Mouse (Mus musculus): ENCODE results near the gene E130114P18Rik. TPM values are rescaled to one million over a fixed set of nuclear protein-coding genes. Genes with fewer than 3 reads are reported as not detected.

E130114P18Rik gene
- polyA plus RNA-seq, 1 experiment from 2014 or later = 0.08 TPM

DNA sequence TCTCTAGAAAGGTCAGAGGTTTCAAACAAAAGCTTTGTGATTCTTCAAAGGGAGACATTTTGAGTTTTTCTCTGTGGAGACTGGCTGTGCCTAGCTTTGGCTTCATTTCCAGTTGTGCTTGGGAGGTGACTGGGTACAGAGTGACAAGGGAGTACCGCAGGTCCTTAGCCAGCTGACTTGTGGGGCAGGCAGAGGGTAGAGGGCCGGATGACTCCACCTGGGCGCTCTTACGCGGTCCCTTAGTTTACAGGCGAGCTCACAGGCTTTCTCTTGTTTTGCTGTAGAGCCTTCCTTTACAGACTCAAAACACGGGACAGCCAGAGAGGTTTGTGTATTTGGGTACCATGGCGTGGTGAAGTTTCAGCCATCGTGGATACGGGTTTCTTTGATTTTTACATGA is 16.1 kb upstream of the E130114P18Rik start:
- H3K4me1 ChIP-seq (ENCODE audit: control insufficient read depth, low read depth, low read length) = no peaks in the 10 kb centered on the region
- H3K4me2 ChIP-seq (ENCODE audit: low read depth, low read length) = no peak overlapping the region
- no peaks in the 10 kb centered on the region; the same call in 1 of the 2 replicates for H3K36me3 ChIP-seq (ENCODE audit: control insufficient read depth, insufficient read depth)
- no peaks in the 10 kb centered on the region for H3K9me3 ChIP-seq (replicated peaks; ENCODE audit: control insufficient read depth, low read length)
- no peak overlapping the region for H3K4me3 ChIP-seq (ENCODE audit: low read depth, low read length)
- no peak for ATAC-seq (ENCODE audit: low read depth)
- H3K9ac ChIP-seq (ENCODE audit: low read depth, low read length) = no peak overlapping the region
- H3K27ac ChIP-seq (ENCODE audit: low read length) = no peak overlapping the region
- no peaks in the 10 kb centered on the region for H3K27me3 ChIP-seq (ENCODE audit: control insufficient read depth, insufficient read depth, low read depth, low read length)
- WGBS (ENCODE audit: insufficient replicate concordance) = 84% methylated on average over 10 of the region's 10 CpGs

DNA sequence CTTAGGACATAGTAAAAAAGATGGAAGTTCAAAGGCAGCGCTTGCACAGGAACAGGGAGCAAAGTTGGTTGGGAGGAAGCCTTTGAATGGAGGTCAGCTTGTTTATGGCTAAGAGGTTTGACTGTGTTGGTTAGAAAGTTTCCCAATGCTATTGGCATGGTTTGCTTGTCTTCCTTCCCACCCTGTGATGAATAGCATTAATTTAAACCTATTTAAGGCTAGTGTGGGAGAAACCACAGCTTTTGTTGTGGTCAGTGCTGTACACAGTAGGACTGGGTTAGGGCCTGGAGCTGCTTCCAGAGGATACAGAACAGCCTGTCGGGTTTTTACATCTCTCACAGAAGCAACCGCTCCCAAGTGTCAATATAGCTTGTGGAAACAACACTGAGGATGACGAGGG is 10.7 kb upstream of the E130114P18Rik start:
- H3K36me3 ChIP-seq (ENCODE audit: control insufficient read depth, insufficient read depth) = peaks cover under 1% of the 10 kb centered on the region; the same call in 1 of the 2 replicates
- no peak for ATAC-seq (ENCODE audit: low read depth)
- H3K9ac ChIP-seq (ENCODE audit: low read depth, low read length) = no peak overlapping the region
- no peak overlapping the region for H3K4me2 ChIP-seq (ENCODE audit: low read depth, low read length)
- H3K9me3 ChIP-seq (replicated peaks; ENCODE audit: control insufficient read depth, low read length) = no peaks in the 10 kb centered on the region
- no peak overlapping the region for H3K27ac ChIP-seq (ENCODE audit: low read length)
- no peaks in the 10 kb centered on the region for H3K4me1 ChIP-seq (ENCODE audit: control insufficient read depth, low read depth, low read length)
- no peaks in the 10 kb centered on the region; the same call in 1 of the 2 replicates for H3K27me3 ChIP-seq (ENCODE audit: control insufficient read depth, insufficient read depth, low read depth, low read length)
- 46% methylated on average over 4 of the region's 4 CpGs for WGBS (ENCODE audit: insufficient replicate concordance)
- no peak overlapping the region for H3K4me3 ChIP-seq (ENCODE audit: low read depth, low read length)

DNA sequence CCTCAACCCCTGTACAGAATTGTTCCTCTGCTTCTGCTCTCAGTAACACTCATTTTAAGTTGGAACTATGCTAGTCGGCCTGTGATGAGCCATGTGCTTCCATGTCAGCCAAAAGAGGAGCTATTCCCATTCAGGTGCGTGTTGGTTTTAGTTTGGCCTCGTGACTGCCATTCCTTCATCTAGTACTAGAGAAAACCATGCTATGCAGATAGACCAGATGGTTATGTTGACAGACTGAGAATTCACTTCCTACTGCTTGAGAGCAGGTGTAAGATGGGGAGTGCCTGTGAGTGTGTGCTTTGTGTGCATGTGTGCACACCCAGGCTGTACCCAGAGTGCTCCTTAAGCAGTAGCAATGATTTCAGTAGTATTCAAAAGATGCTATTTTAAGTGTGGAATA is 9.6 kb upstream of the E130114P18Rik start:
- no peak overlapping the region for H3K9ac ChIP-seq (ENCODE audit: low read depth, low read length)
- no peak overlapping the region for H3K27ac ChIP-seq (ENCODE audit: low read length)
- H3K36me3 ChIP-seq (ENCODE audit: control insufficient read depth, insufficient read depth) = peaks cover 5% of the 10 kb centered on the region
- H3K9me3 ChIP-seq (replicated peaks; ENCODE audit: control insufficient read depth, low read length) = no peaks in the 10 kb centered on the region
- WGBS (ENCODE audit: insufficient replicate concordance) = 62% methylated on average over 3 of the region's 3 CpGs
- no peak for ATAC-seq (ENCODE audit: low read depth)
- H3K27me3 ChIP-seq (ENCODE audit: control insufficient read depth, insufficient read depth, low read depth, low read length) = no peaks in the 10 kb centered on the region; the same call in 1 of the 2 replicates
- no peak overlapping the region for H3K4me3 ChIP-seq (ENCODE audit: low read depth, low read length)
- H3K4me1 ChIP-seq (ENCODE audit: control insufficient read depth, low read depth, low read length) = no peaks in the 10 kb centered on the region
- H3K4me2 ChIP-seq (ENCODE audit: low read depth, low read length) = no peak overlapping the region

DNA sequence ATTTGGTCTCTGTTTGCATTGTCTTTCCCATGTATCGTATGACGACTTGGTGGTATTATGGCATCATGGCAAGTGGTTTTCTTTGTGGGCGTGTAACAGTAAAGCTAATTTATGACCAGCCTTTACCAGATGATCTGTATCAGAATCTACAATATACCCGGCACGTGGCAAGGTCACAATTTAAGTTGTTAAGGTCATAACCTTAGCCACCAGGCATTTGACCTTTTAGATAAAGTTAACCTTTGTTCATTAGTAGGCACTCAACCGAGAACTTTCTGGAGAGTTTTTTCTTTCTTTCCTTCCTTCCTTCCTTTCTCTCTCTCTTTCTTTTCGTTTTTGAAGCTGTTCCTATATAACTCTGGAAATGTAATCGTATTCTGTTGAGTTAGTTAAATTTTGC is 8.7 kb upstream of the E130114P18Rik start:
- H3K9ac ChIP-seq (ENCODE audit: low read depth, low read length) = no peak overlapping the region
- no peak overlapping the region for H3K27ac ChIP-seq (ENCODE audit: low read length)
- H3K4me3 ChIP-seq (ENCODE audit: low read depth, low read length) = no peak overlapping the region
- no peaks in the 10 kb centered on the region for H3K4me1 ChIP-seq (ENCODE audit: control insufficient read depth, low read depth, low read length)
- H3K36me3 ChIP-seq (ENCODE audit: control insufficient read depth, insufficient read depth) = peaks cover 5% of the 10 kb centered on the region
- no peak overlapping the region for H3K4me2 ChIP-seq (ENCODE audit: low read depth, low read length)
- H3K9me3 ChIP-seq (replicated peaks; ENCODE audit: control insufficient read depth, low read length) = no peaks in the 10 kb centered on the region
- no peak for ATAC-seq (ENCODE audit: low read depth)
- H3K27me3 ChIP-seq (ENCODE audit: control insufficient read depth, insufficient read depth, low read depth, low read length) = no peaks in the 10 kb centered on the region; the same call in 1 of the 2 replicates
- 46% methylated on average over 8 of the region's 8 CpGs for WGBS (ENCODE audit: insufficient replicate concordance)

DNA sequence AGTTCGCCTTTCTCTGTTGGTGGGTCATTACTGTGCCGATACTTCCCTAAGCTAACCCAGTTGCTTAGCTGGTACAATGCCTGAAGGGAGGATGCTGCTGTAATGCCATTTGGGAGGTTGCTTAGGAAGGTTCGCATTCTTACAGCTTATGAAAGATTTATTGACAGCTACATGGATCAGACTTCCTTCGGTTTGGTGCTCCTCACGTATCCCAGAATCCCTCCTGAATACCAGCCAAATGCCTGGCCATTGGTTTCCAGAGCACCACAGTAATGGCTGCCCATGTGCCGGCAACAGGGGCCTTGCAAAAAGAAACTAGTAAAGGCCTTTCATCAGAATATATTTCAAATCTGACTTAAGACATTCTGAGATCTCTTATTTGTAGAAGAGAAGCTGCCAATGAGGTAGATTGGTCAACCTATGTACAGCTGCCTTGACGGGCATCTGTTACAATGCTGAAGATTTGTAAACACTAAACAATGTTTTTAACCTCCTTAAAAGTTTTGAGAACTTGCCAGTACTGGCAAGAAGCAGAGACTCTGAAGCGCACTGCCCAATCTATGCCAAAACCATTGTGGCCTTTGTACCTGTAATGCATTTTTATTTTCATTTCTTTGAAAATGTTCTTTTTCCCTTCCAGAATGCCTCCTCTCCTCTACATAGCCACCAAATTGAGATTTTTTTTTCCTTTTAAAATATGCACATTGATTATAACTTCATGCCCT is 7.8 kb upstream of the E130114P18Rik start:
- Histone ChIP-seq H3K27me3 (ENCODE audit: control insufficient read depth, insufficient read depth, low read depth, low read length) (peaks cover 1% of the 10 kb centered on the region), H3K4me1 (ENCODE audit: control insufficient read depth, low read depth, low read length) (no peaks in the 10 kb centered on the region), H3K4me2 (ENCODE audit: low read depth, low read length) (no peak overlapping the region), H3K9me3 (replicated peaks; ENCODE audit: control insufficient read depth, low read length) (no peaks in the 10 kb centered on the region), H3K9ac (ENCODE audit: low read depth, low read length) (no peak overlapping the region), H3K4me3 (ENCODE audit: low read depth, low read length) (no peak overlapping the region), H3K36me3 (ENCODE audit: control insufficient read depth, insufficient read depth) (peaks cover 5% of the 10 kb centered on the region), H3K27ac (ENCODE audit: low read length) (no peak overlapping the region)
- WGBS (ENCODE audit: insufficient replicate concordance) = 80% methylated on average over 8 of the region's 8 CpGs
- no peak for ATAC-seq (ENCODE audit: low read depth)

DNA sequence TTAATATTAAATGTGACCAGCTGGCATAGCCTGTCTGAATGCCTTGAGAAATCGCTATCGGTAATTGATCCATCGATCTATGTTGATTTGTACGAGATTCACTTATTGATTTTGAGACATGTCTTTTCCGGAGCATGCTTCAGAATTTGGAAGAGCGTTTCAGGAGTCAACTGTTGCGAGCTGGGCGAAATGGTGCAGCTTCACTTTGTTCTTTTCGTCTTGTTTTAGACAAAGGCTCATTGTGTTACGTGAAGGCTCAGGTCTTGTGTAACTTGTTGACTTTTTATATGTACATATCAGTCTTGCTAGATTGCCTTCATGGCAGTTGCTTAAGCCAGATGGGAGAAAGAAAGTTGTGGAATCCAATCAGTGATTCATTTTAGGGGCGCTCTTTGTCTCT is 6.4 kb upstream of the E130114P18Rik start:
- H3K4me3 ChIP-seq (ENCODE audit: low read depth, low read length) = no peak overlapping the region
- H3K4me2 ChIP-seq (ENCODE audit: low read depth, low read length) = no peak overlapping the region
- 76% methylated on average over 11 of the region's 11 CpGs for WGBS (ENCODE audit: insufficient replicate concordance)
- H3K27ac ChIP-seq (ENCODE audit: low read length) = no peak overlapping the region
- peaks cover 13% of the 10 kb centered on the region for H3K27me3 ChIP-seq (ENCODE audit: control insufficient read depth, insufficient read depth, low read depth, low read length)
- no peaks in the 10 kb centered on the region for H3K4me1 ChIP-seq (ENCODE audit: control insufficient read depth, low read depth, low read length)
- no peak overlapping the region for H3K9ac ChIP-seq (ENCODE audit: low read depth, low read length)
- ATAC-seq (ENCODE audit: low read depth) = no peak
- peaks cover 5% of the 10 kb centered on the region for H3K36me3 ChIP-seq (ENCODE audit: control insufficient read depth, insufficient read depth)
- no peaks in the 10 kb centered on the region for H3K9me3 ChIP-seq (replicated peaks; ENCODE audit: control insufficient read depth, low read length)

DNA sequence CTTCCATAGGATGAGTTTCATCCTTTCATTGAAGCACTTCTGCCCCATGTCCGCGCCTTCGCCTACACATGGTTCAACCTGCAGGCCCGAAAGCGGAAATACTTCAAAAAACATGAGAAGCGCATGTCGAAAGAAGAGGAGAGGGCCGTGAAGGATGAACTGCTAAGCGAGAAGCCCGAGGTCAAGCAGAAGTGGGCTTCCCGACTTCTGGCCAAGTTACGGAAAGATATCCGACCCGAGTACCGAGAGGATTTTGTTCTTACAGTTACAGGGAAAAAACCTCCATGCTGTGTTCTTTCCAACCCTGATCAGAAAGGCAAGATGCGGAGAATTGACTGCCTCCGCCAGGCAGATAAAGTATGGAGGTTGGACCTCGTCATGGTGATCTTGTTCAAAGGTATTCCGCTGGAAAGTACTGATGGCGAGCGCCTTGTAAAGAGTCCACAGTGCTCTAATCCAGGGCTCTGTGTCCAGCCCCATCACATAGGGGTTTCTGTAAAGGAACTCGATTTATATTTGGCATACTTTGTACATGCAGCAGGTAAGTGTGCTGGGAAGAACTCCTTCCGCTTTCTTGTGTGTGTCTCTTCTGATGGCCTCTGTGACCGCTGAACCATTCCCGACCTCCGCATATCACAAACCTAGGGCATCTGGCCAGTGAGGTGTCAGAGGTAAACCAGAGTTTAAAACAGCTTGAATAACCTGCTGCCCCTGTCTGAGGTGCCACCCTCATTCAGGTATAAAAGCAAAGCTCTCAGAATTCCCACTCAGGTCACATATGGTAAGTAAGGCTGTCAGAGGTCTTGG is 5.4 kb upstream of the E130114P18Rik start:
- Histone ChIP-seq H3K4me2 (ENCODE audit: low read depth, low read length) (no peak overlapping the region), H3K4me3 (ENCODE audit: low read depth, low read length) (no peak overlapping the region), H3K9me3 (replicated peaks; ENCODE audit: control insufficient read depth, low read length) (no peaks in the 10 kb centered on the region), H3K4me1 (ENCODE audit: control insufficient read depth, low read depth, low read length) (no peaks in the 10 kb centered on the region), H3K36me3 (ENCODE audit: control insufficient read depth, insufficient read depth) (peaks cover 5% of the 10 kb centered on the region), H3K9ac (ENCODE audit: low read depth, low read length) (no peak overlapping the region), H3K27ac (ENCODE audit: low read length) (no peak overlapping the region), H3K27me3 (ENCODE audit: control insufficient read depth, insufficient read depth, low read depth, low read length) (peaks cover 22% of the 10 kb centered on the region)
- ATAC-seq (ENCODE audit: low read depth) = no peak
- 84% methylated on average over 26 of the region's 26 CpGs for WGBS (ENCODE audit: insufficient replicate concordance)

DNA sequence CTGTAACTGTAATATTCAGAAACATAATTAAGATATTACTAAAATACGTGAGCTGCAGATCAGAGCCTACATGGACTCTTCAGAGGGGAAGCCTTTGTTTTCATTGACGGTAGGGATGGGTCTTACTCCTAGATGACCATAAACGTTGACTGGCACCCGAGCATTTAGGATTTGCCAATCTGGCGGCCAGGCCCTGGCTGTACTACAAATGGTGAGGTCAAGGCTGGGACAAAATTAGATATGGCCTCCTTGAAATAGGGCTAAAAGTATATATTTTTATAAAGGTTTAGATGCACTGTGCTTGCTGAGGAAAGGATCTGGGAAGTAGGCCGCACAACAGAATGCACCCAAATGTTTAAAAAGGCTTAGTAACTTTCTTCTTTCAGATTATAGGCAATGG is 4.6 kb upstream of the E130114P18Rik start:
- Histone ChIP-seq H3K4me1 (ENCODE audit: control insufficient read depth, low read depth, low read length) (no peaks in the 10 kb centered on the region), H3K27ac (ENCODE audit: low read length) (no peak overlapping the region), H3K27me3 (ENCODE audit: control insufficient read depth, insufficient read depth, low read depth, low read length) (peaks cover 30% of the 10 kb centered on the region), H3K4me3 (ENCODE audit: low read depth, low read length) (no peak overlapping the region), H3K9ac (ENCODE audit: low read depth, low read length) (no peak overlapping the region), H3K9me3 (replicated peaks; ENCODE audit: control insufficient read depth, low read length) (no peaks in the 10 kb centered on the region), H3K4me2 (ENCODE audit: low read depth, low read length) (no peak overlapping the region), H3K36me3 (ENCODE audit: control insufficient read depth, insufficient read depth) (peaks cover 5% of the 10 kb centered on the region)
- no peak for ATAC-seq (ENCODE audit: low read depth)
- 77% methylated on average over 6 of the region's 6 CpGs for WGBS (ENCODE audit: insufficient replicate concordance)

DNA sequence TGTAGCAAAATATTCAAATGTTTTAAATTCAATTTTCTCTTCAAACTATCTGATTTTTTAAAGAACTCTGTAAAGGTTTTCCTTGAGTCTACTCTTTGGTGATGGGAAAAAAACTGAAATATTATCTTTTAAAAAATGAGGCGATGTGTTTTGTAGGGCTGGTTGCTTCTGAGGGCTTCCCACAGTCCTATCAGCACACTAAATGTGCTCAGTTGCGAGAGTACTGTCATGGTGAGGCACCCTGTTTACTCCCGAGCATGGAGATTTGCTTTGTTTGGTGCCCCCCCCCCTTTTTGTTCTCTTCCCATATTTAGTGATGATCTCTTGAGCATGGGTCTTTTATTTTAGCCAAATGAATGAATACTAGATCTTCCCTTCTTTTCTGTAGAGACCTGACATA is 4.2 kb upstream of the E130114P18Rik start:
- Histone ChIP-seq H3K27ac (ENCODE audit: low read length) (no peak overlapping the region), H3K4me1 (ENCODE audit: control insufficient read depth, low read depth, low read length) (no peaks in the 10 kb centered on the region), H3K27me3 (ENCODE audit: control insufficient read depth, insufficient read depth, low read depth, low read length) (peaks cover 34% of the 10 kb centered on the region), H3K9me3 (replicated peaks; ENCODE audit: control insufficient read depth, low read length) (no peaks in the 10 kb centered on the region), H3K4me3 (ENCODE audit: low read depth, low read length) (no peak overlapping the region), H3K36me3 (ENCODE audit: control insufficient read depth, insufficient read depth) (peaks cover 5% of the 10 kb centered on the region), H3K4me2 (ENCODE audit: low read depth, low read length) (no peak overlapping the region), H3K9ac (ENCODE audit: low read depth, low read length) (no peak overlapping the region)
- no peak for ATAC-seq (ENCODE audit: low read depth)
- WGBS (ENCODE audit: insufficient replicate concordance) = 49% methylated on average over 3 of the region's 3 CpGs
